ENCODE assay signal across 11 mouse cellular contexts in genomic region chr2:71278791-71279775, GRCm38 (mm10).
DNase-seq lines count a peak whose midpoint lies in the region; ATAC-seq and TF ChIP-seq lines count a peak whose summit lies in the region.
"Had no signal": no experiment of that assay in that cellular context is flagged by ENCODE, and none has a peak within 500 bp of the region (broad histone marks: within the 10 kb centered on the region; RNA-seq: fewer than 3 reads in every experiment).

No protein-coding gene starts in this region.

- intact Hi-C loops in left cerebral cortex, adult 2 months (cut with DNase I), result no loop called here

- H3K9ac ChIP-seq in hindbrain, embryonic 13.5 days, result no peak overlapping the region
- no peak overlapping the region for H3K9ac ChIP-seq in hindbrain, embryonic 11.5 days (ENCODE audit: low read depth, low read length)
- peak overlapping the region; percentile 45; the same call in 1 of the 2 replicates for H3K9ac ChIP-seq in ES-E14 (ENCODE audit: insufficient read depth, low read depth, low read length, poor library complexity, severe bottlenecking)
- no peak overlapping the region for H3K9ac ChIP-seq in intestine, embryonic 15.5 days
- H3K9ac ChIP-seq in heart, embryonic 11.5 days (ENCODE audit: low read depth, low read length), result no peak overlapping the region
- H3K9ac ChIP-seq: lung, embryonic 14.5 days had no signal

- in situ Hi-C loops in ES-E14 (cut with MboI; ENCODE audit: low sequenced_read_pairs in 2 of 2, unreplicated experiment in 2 of 2), result no loop called here

- no peak for DNase-seq in hindbrain, embryonic 11.5 days (ENCODE audit: low spot score)
- no peak for DNase-seq in ES-E14 (ENCODE audit: low read depth, low spot score)
- DNase-seq in cerebellum, adult 9-10 months, result peak; percentile 81
- DNase-seq in left cerebral cortex, adult 2 months (ENCODE audit: extremely low spot score in 1 of 2, low spot score in 2 of 2), result peak; percentile 43 to 56
- no peak for DNase-seq in urinary bladder, postnatal 4 days (ENCODE audit: low spot score in 2 of 2)
- DNase-seq: adrenal gland, adult 2 months; gastrocnemius, postnatal 25 days; lung, embryonic 14.5 days had no signal

- no peaks in the 10 kb centered on the region for H3K27me3 ChIP-seq in hindbrain, embryonic 13.5 days
- H3K27me3 ChIP-seq in hindbrain, embryonic 11.5 days (ENCODE audit: control insufficient read depth, insufficient read depth, low read length), result no peaks in the 10 kb centered on the region
- no peaks in the 10 kb centered on the region for H3K27me3 ChIP-seq in intestine, embryonic 15.5 days (replicated peaks)
- no peaks in the 10 kb centered on the region for H3K27me3 ChIP-seq in heart, embryonic 11.5 days (ENCODE audit: control insufficient read depth, insufficient read depth, low read length)

- no peaks in the 10 kb centered on the region for H3K9me3 ChIP-seq in hindbrain, embryonic 13.5 days
- no peaks in the 10 kb centered on the region for H3K9me3 ChIP-seq in hindbrain, embryonic 11.5 days (ENCODE audit: control insufficient read depth, low read length)
- H3K9me3 ChIP-seq in ES-E14 (ENCODE audit: control insufficient read depth, insufficient read depth, low read depth, low read length), result no peaks in the 10 kb centered on the region
- H3K9me3 ChIP-seq in intestine, embryonic 15.5 days, result no peaks in the 10 kb centered on the region
- no peaks in the 10 kb centered on the region for H3K9me3 ChIP-seq in heart, embryonic 11.5 days (replicated peaks; ENCODE audit: control insufficient read depth, low read length)

- H3K4me1 ChIP-seq in hindbrain, embryonic 13.5 days (replicated peaks), result peaks cover 23% of the 10 kb centered on the region
- no peaks in the 10 kb centered on the region for H3K4me1 ChIP-seq in hindbrain, embryonic 11.5 days (replicated peaks; ENCODE audit: control insufficient read depth, insufficient read depth, low read length)
- peaks cover 0 to 10% of the 10 kb centered on the region in 2 experiments; a peak in 1 of 4 replicates for H3K4me1 ChIP-seq in ES-E14 (ENCODE audit: control insufficient read depth in 2 of 2, insufficient read depth in 2 of 2, low read length in 2 of 2, poor library complexity in 1 of 2)
- no peaks in the 10 kb centered on the region for H3K4me1 ChIP-seq in intestine, embryonic 15.5 days (replicated peaks)
- H3K4me1 ChIP-seq in heart, embryonic 11.5 days (ENCODE audit: control insufficient read depth, insufficient read depth, low read length), result no peaks in the 10 kb centered on the region

- ATAC-seq in hindbrain, embryonic 13.5 days (ENCODE audit: low FRiP score), result no peak
- no peak for ATAC-seq in hindbrain, embryonic 11.5 days (ENCODE audit: low FRiP score)
- ATAC-seq in intestine, embryonic 15.5 days, result no peak
- no peak for ATAC-seq in heart, embryonic 11.5 days (replicated peaks; ENCODE audit: insufficient number of reproducible peaks, low FRiP score, low TSS enrichment)

- 70% methylated on average over 23 of the region's 23 CpGs for WGBS in hindbrain, embryonic 13.5 days
- 82% methylated on average over 23 of the region's 23 CpGs for WGBS in hindbrain, embryonic 11.5 days
- WGBS in intestine, embryonic 15.5 days, result 73% methylated on average over 23 of the region's 23 CpGs
- 77% methylated on average over 23 of the region's 23 CpGs for WGBS in heart, embryonic 11.5 days (ENCODE audit: insufficient replicate concordance)

- no peak overlapping the region for H3K4me3 ChIP-seq in hindbrain, embryonic 13.5 days
- no peak overlapping the region for H3K4me3 ChIP-seq in hindbrain, embryonic 11.5 days (ENCODE audit: low read depth, low read length)
- peak overlapping the region in 1 of 2 experiments; percentile 8; a peak in 2 of 4 replicates for H3K4me3 ChIP-seq in ES-E14 (ENCODE audit: insufficient read depth in 1 of 2, low read depth in 1 of 2, low read length in 2 of 2, poor library complexity in 1 of 2, severe bottlenecking in 1 of 2)
- no peak overlapping the region for H3K4me3 ChIP-seq in left cerebral cortex, adult 2 months
- H3K4me3 ChIP-seq in intestine, embryonic 15.5 days (replicated peaks), result no peak overlapping the region
- no peak overlapping the region for H3K4me3 ChIP-seq in heart, embryonic 11.5 days (ENCODE audit: low read depth, low read length)

- peak overlapping the region; percentile 40 for H3K27ac ChIP-seq in hindbrain, embryonic 13.5 days
- no peak overlapping the region for H3K27ac ChIP-seq in hindbrain, embryonic 11.5 days (ENCODE audit: low read depth, low read length)
- no peak overlapping the region for H3K27ac ChIP-seq in ES-E14 (ENCODE audit: insufficient read depth, low read depth, low read length, poor library complexity, severe bottlenecking)
- H3K27ac ChIP-seq in left cerebral cortex, adult 2 months, result no peak overlapping the region
- H3K27ac ChIP-seq in intestine, embryonic 15.5 days, result no peak overlapping the region
- H3K27ac ChIP-seq in heart, embryonic 11.5 days (ENCODE audit: low read depth, low read length), result no peak overlapping the region

- TF ChIP-seq CTCF in left cerebral cortex, adult 2 months (IDR thresholded peaks at IDR 0.05), result no peak

- H3K4me2 ChIP-seq in hindbrain, embryonic 13.5 days, result no peak overlapping the region
- H3K4me2 ChIP-seq in hindbrain, embryonic 11.5 days (replicated peaks; ENCODE audit: low read depth, low read length), result no peak overlapping the region
- H3K4me2 ChIP-seq in intestine, embryonic 15.5 days (replicated peaks), result no peak overlapping the region
- H3K4me2 ChIP-seq in heart, embryonic 11.5 days, result no peak overlapping the region
- H3K4me2 ChIP-seq: lung, embryonic 14.5 days had no signal

- H3K36me3 ChIP-seq in hindbrain, embryonic 13.5 days, result peaks cover 62% of the 10 kb centered on the region
- H3K36me3 ChIP-seq in hindbrain, embryonic 11.5 days (ENCODE audit: control insufficient read depth, insufficient read depth, low read length), result no peaks in the 10 kb centered on the region
- H3K36me3 ChIP-seq in ES-E14 (ENCODE audit: control insufficient read depth, insufficient read depth, low read length, poor library complexity, severe bottlenecking), result peaks cover 12% of the 10 kb centered on the region; the same call in 1 of the 2 replicates
- H3K36me3 ChIP-seq in intestine, embryonic 15.5 days, result no peaks in the 10 kb centered on the region
- H3K36me3 ChIP-seq in heart, embryonic 11.5 days (ENCODE audit: control insufficient read depth, insufficient read depth, low read length), result peaks cover 20% of the 10 kb centered on the region

TF ChIP-seq in ES-E14, 5 proteins besides CTCF, POLR2A, EP300 and RAD21:
- TF ChIP-seq CHD2 (IDR thresholded peaks at IDR 0.05; ENCODE audit: low read depth, low read length), result no peak
- 0 out of 2 replicates have a peak, but pooled peaks have one; percentile 38 for TF ChIP-seq MAFK (IDR thresholded peaks at IDR 0.05; ENCODE audit: insufficient read depth, low read depth, low read length)
- no peak for TF ChIP-seq ZNF384 (IDR thresholded peaks at IDR 0.05; ENCODE audit: low read depth, low read length)
- no peak for TF ChIP-seq HCFC1 (IDR thresholded peaks at IDR 0.05; ENCODE audit: borderline replicate concordance, insufficient read depth, low read length)
- no peak for TF ChIP-seq ZC3H11A (IDR thresholded peaks at IDR 0.05; ENCODE audit: borderline replicate concordance, low read depth, low read length)
TF ChIP-seq in ES-E14: peak in this region for 1.

Comparison
In these comparisons a context has a peak if more than half of its experiments do, and no peak if none do; other contexts are left out.
1. DNase-seq: peak in cerebellum, adult 9-10 months (single experiment) and left cerebral cortex, adult 2 months (2 of 2); none in hindbrain, embryonic 11.5 days (single experiment), ES-E14 (single experiment) and urinary bladder, postnatal 4 days (0 of 2).